ENCODE assay signal across 17 mouse cellular contexts in the genomic region with DNA sequence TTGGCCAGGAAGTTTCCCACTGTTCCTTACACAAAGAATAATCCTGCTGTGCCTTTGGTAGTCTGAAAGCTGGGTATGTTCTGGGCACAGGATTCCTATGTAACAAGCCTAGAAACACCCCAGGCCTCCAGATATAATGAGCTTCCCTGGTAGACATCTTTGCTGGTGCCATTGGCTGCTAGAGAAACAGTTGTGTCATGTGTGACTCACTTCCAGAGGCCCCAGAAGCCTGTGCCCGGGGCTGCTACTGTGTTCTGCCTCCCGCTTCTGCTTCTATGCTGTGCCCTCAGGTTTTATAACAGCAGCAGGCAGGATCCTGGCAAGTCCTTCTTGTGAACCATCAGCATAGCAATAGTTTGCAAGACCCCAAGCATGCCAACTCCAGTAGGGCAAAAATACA.
"Had no signal": no experiment of that assay in that cellular context is flagged by ENCODE, and none has a peak within 500 bp of the region (broad histone marks: within the 10 kb centered on the region; RNA-seq: fewer than 3 reads in every experiment).

No protein-coding gene starts in this region.

- H3K4me2 ChIP-seq: limb, embryonic 12.5 days; limb, embryonic 15.5 days; liver, embryonic 11.5 days; lung, embryonic 14.5 days; midbrain, embryonic 12.5 days; midbrain, embryonic 15.5 days; neural tube, embryonic 12.5 days; neural tube, embryonic 15.5 days had no signal

- H3K4me3 ChIP-seq: limb, embryonic 12.5 days; limb, embryonic 15.5 days; midbrain, embryonic 12.5 days; midbrain, embryonic 15.5 days; neural tube, embryonic 12.5 days; neural tube, embryonic 15.5 days had no signal

- H3K9ac ChIP-seq: limb, embryonic 12.5 days; limb, embryonic 15.5 days; liver, embryonic 14.5 days; liver, postnatal 0 days; lung, embryonic 14.5 days; midbrain, embryonic 12.5 days; midbrain, embryonic 15.5 days; neural tube, embryonic 12.5 days; neural tube, embryonic 15.5 days had no signal

- H3K27me3 ChIP-seq: limb, embryonic 12.5 days; limb, embryonic 15.5 days; midbrain, embryonic 15.5 days; neural tube, embryonic 15.5 days had no signal

- H3K27ac ChIP-seq: limb, embryonic 12.5 days; limb, embryonic 15.5 days; liver, embryonic 14.5 days; macrophage; midbrain, embryonic 12.5 days; midbrain, embryonic 15.5 days; neural tube, embryonic 12.5 days; neural tube, embryonic 15.5 days had no signal

- H3K36me3 ChIP-seq: midbrain, embryonic 15.5 days had no signal

- ATAC-seq: liver, postnatal 0 days; lung, postnatal 0 days; midbrain, embryonic 15.5 days had no signal

- H3K9me3 ChIP-seq: limb, embryonic 12.5 days; limb, embryonic 15.5 days; midbrain, embryonic 12.5 days; midbrain, embryonic 15.5 days; neural tube, embryonic 12.5 days; neural tube, embryonic 15.5 days had no signal

- DNase-seq: kidney, postnatal 14 days; kidney, postnatal 4 days; left cerebral cortex, postnatal 4 days; liver, postnatal 0 days; lung, embryonic 14.5 days; right cerebral cortex, postnatal 4 days; thymus, postnatal 36 days had no signal
